Mouse (Mus musculus): ENCODE measurements around the gene Slc17a5.

DNA sequence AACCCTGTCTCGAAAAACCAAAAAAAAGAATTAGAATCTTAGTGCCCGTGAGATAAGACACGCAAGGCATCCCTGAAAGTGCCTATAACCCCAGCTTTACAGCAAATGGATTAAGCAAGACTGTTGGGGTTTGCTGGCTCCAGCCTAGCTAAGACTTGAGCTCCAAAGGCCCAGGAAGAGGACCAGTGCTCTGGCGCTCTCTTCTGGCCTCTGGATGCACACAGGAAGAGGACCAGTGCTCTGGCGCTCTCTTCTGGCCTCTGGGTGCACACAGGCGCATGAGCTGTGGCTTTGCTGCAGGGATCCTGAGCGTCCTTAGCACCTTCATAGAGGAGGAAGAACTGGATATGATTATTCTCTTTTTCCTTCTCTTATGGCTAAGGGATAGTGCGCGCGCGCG, 40.1 kb downstream of the Slc17a5 start:
- TF ChIP-seq CTCF (IDR thresholded peaks at IDR 0.05; ENCODE audit: borderline replicate concordance, insufficient read depth, low read length) (peak; percentile 36), POLR2A (IDR thresholded peaks at IDR 0.05; ENCODE audit: low read depth, low read length) (no peak)
